Mouse (Mus musculus) brain, adult 2 months (tissue): Measurements from ENCODE around the gene Mucl1.
"Not testable (repeated sequence)": the region's sequence is repeated elsewhere in the genome, so short reads cannot be mapped to it uniquely, and the experiment has no call there.

Experiments
- DNase-seq: peaks from one replicate; pipeline ENCODE4 v3.0.0; 2011; ENCODE audit warnings: low read depth, low spot score

Mucl1 gene

GRCm38 (mm10) chr15:103755369-103755768, at the start of gene Mucl1:
Gene Mucl1, minus strand, starts transcription at chr15:103755469.
- DNase-seq: no peak

- peak; percentile 68 for DNase-seq
Observed at GRCm38 (mm10) chr15:103766836-103767235, 11.6 kb upstream of the Mucl1 start.

GRCm38 (mm10) chr15:103716861-103717260, 38.4 kb downstream of the Mucl1 start:
- not testable (repeated sequence) for DNase-seq
